Mouse (Mus musculus) bone marrow macrophage, adult 2 months (primary cell): Measurements from ENCODE around the gene Gm5767. TPM values are rescaled to one million over a fixed set of nuclear protein-coding genes. Genes with fewer than 3 reads are reported as not detected.

Experiments used
- H3K27ac ChIP-seq: 2 replicates; pipeline ENCODE4 v1.5.1; 2012; ENCODE audit warnings: low read depth, low read length; ENCODE audit not compliant: insufficient read depth
- H3K4me1 ChIP-seq: 2 replicates; pipeline ENCODE4 v1.6.1; 2012; ENCODE audit warnings: low read length; ENCODE audit not compliant: control insufficient read depth, insufficient read depth
- H3K4me3 ChIP-seq: 2 replicates; pipeline ENCODE4 v1.5.1; 2012; ENCODE audit warnings: mild to moderate bottlenecking, low read length, moderate library complexity; ENCODE audit not compliant: insufficient read depth
- CTCF ChIP-seq: IDR thresholded peaks from 2 replicates; pipeline ENCODE4 v1.5.1; 2012; ENCODE audit warnings: low read depth, mild to moderate bottlenecking, low read length, moderate library complexity
- POLR2A ChIP-seq: IDR thresholded peaks from 2 replicates; pipeline ENCODE4 v1.6.1; 2012; ENCODE audit warnings: mild to moderate bottlenecking, low read depth, low read length, borderline replicate concordance
- polyA plus RNA-seq: library from polyadenylated mRNA; stranded (reverse); fragments of >200 nt; gene quantifications from 2 replicates; pipeline ENCODE4 v1.2.4, GENCODE M21; 2012; ENCODE audit not compliant: missing spikeins, insufficient read depth, insufficient read length

The Gm5767 gene
- polyA plus RNA-seq, 1 experiment: not detected

DNA sequence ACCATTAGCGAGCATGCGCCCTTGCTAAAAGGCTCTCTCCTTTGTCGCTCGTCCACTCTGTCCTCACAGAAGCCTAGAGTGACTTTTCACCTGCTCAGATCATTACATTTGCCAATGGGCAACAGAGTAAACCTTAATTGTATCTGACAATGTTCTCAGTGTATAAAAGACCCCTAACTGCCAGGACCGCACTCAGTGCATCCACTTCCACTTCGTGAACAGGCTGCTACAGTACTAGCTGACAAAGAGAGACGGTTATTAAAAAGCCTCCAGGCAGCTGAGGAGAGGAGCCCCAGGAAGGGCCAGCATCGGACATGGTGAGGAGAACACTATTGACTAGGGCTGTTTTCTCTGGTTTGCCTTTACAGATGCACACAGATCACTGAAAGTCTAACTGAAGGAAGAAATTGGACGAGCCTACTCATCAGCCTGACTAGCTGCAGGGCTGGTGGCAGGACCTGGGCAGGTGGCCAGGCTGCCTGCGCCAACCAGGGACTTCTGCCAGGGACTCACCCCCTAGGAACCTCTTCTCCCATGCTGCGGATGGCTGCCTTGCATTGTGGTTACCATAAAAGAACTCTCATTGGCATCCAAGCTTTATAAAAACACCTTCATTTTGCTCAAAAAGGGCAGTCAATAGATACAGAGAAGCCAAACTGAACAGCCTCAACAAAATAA, 9.5 kb downstream of the Gm5767 start:
- Histone ChIP-seq H3K4me1 (peaks cover 3% of the 10 kb centered on the region; the same call in 1 of the 2 replicates), H3K27ac (no peak overlapping the region), H3K4me3 (no peak overlapping the region)
- no peak for TF ChIP-seq CTCF
- TF ChIP-seq POLR2A: no peak

DNA sequence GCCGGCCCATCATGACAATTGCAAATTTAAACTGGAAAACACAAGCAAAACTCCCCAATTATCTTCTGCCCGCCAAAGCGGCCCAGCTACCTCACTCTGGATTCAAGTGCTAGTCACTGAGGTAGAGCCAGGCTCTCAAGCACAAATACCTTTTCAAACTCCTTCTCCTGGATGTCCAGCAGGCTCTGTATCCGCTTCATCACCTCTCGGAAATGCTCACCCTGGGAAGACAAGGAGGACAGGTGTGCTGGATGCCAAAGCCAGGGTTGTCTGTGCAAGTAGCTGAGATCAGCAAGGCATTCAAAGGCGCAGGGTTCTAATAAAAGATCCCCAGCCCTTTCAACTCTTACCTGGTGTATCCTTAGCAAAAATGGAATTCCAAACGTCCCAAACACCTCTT, 10.6 kb downstream of the Gm5767 start:
- TF ChIP-seq POLR2A: no peak
- TF ChIP-seq CTCF: no peak
- H3K27ac ChIP-seq: no peak overlapping the region
- H3K4me3 ChIP-seq: no peak overlapping the region
- no peaks in the 10 kb centered on the region for H3K4me1 ChIP-seq

DNA sequence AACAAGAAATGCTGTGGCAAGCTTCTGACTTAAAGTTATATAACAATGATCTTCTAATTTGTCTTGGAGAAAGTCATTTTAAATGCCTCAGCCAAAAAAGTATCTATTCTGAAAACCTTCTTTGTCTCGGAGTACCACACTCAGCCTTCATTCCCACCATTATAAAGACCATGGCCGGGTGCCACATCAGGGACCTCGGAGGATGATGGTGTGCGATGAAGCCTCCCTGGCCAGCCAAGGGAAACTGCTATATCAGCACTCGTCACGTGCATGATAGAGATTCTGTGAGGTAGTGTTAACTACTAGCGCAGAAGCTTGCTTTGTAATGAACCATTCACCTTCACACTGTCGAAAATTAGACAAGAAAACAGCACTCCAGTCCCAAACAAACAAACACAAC, 19.0 kb downstream of the Gm5767 start:
- Histone ChIP-seq H3K4me3 (no peak overlapping the region), H3K27ac (no peak overlapping the region), H3K4me1 (no peaks in the 10 kb centered on the region)
- TF ChIP-seq CTCF (no peak), POLR2A (no peak)

DNA sequence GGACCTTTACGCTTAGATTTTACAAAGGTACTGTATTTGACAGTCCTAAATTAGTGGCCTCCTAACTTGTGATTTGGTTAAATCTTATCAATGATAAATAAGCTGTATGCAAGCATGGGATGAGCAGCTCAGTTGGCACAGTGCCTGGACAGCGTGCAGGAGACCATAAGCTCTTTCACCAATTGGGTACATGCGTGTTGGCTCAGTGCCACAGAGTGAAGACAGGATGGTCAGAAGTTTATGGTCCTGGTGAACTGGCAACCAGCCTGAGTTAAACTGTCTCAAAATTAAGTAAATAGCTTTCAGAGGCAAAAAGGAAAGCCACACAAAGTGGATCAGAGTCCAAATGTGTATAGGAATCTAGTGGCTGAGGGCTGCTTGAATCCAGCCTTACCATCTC, 20.0 kb downstream of the Gm5767 start:
- Histone ChIP-seq H3K4me1 (no peaks in the 10 kb centered on the region), H3K4me3 (no peak overlapping the region), H3K27ac (no peak overlapping the region)
- no peak for TF ChIP-seq POLR2A
- TF ChIP-seq CTCF: no peak

GRCm38 (mm10) chr16:8711998-8712397, 31.4 kb downstream of the Gm5767 start:
- no peak overlapping the region for H3K27ac ChIP-seq
- H3K4me1 ChIP-seq: no peaks in the 10 kb centered on the region
- H3K4me3 ChIP-seq: no peak overlapping the region
- TF ChIP-seq POLR2A: no peak

DNA sequence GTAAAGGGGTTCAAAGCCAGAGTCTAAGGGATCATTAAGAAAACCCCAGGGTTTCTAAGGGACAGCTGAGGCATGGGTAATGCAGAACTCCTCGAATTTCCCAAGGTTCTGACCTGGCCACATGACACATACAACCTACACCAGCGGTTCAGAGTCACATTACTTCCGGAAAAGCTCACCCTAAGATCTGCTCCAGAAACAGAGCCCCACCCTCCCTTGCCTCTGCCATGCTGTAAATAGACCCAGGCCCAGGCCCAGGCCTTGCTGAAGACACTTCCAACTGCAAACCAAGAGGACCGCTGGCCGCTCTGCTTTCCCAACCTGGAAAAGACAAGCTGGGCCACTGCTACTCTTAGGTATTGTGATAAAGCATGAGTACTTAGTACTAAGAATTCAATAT, 34.3 kb downstream of the Gm5767 start:
- no peak for TF ChIP-seq POLR2A
- TF ChIP-seq CTCF: no peak
- Histone ChIP-seq H3K4me1 (no peaks in the 10 kb centered on the region), H3K27ac (no peak overlapping the region)

DNA sequence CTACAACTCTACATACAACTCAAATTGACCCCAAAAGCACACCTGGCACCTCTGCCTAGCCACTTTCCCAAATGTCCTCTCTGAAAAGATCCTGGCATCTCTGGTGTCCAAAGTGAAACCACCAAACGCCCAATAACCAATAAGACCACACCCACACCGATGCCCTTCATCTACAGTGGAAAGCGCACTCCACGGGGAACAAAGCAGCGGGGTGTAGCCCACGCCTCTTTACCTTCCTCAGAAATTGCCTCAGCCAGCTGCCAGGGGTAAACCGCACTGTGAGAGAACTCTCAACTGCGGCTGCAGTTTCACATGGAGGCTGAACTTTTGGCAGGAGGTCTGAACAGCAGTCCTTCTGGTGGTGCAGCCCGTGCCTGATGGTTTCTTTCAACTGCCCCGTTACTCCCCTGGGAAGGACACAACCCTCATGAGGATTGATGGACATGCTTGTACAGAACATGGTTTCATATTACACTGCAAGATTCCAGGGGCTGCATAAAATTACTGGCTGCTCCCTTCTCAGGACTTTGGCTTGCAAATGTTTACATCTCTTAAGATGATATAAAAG, 35.0 kb downstream of the Gm5767 start:
- Histone ChIP-seq H3K27ac (no peak overlapping the region), H3K4me3 (no peak overlapping the region), H3K4me1 (no peaks in the 10 kb centered on the region)
- TF ChIP-seq POLR2A (no peak), CTCF (no peak)

More for the DNA sequence above, 34.3 kb downstream of the Gm5767 start:
- H3K4me3 ChIP-seq: no peak overlapping the region

DNA sequence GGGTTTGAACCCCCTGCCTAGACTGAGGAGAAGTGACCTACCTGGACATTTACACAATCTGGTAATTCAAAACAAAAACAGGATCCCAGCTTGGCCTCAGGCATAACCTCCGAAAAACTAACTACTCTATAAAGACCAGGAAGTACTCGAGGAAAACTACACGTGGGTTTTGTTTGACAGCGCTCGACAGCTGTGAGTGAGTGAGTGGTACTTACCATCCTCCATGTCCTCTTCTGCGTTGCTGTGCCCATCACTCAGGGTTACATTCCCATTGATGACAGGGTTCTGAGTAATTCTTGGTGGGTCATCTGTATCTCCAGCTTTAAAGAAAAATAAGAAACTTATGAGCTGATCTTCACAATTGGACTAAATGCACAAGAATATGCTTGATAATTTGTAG, 35.7 kb downstream of the Gm5767 start:
- Histone ChIP-seq H3K27ac (no peak overlapping the region), H3K4me3 (no peak overlapping the region), H3K4me1 (no peaks in the 10 kb centered on the region)
- TF ChIP-seq POLR2A (no peak), CTCF (no peak)

GRCm38 (mm10) chr16:8717744-8718143, 37.2 kb downstream of the Gm5767 start:
- TF ChIP-seq CTCF: no peak
- TF ChIP-seq POLR2A: no peak
- no peak overlapping the region for H3K27ac ChIP-seq
- H3K4me1 ChIP-seq: no peaks in the 10 kb centered on the region
- H3K4me3 ChIP-seq: no peak overlapping the region

DNA sequence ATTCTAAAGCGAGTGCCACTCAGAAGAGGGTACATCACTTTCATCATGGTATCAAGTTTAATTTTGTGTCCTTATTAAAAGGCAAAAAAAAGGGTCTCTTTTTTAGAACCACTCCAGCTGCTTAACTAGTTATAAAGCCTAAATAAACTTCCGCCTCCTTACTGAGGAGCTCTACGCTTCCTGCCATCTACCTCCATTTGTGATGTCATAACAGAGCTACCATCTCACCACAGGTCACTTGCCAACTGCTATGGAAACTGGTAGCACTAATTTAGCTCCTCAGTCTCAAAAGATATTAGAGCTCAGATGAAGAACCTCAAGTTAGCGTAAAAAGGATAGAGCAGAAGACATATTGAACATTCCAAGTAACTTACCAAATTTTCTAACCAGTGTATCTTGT, 39.9 kb downstream of the Gm5767 start:
- TF ChIP-seq POLR2A (no peak), CTCF (no peak)
- Histone ChIP-seq H3K4me3 (no peak overlapping the region), H3K4me1 (no peaks in the 10 kb centered on the region), H3K27ac (no peak overlapping the region)

DNA sequence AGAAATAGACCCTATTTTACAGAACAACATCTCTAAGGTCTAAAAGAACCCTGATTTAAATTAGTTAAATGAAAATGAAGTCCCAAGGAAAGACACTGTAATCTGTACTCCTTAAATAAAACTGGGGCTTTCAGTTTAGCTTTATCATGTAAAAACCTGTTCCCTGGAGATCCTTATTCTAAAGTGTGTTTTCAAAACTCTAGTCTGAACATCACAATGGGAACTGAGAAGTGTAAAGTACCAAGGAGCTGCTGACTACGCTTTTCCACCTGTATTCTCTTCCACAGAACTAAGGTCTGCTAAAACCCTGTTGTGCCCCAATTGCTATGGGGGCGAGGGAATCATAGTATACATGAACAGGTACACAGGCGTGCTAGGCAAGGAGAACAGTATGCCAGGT, 43.5 kb downstream of the Gm5767 start:
- H3K4me3 ChIP-seq: no peak overlapping the region
- TF ChIP-seq CTCF: no peak
- no peak for TF ChIP-seq POLR2A

More for the DNA sequence above, 43.5 kb downstream of the Gm5767 start:
- Histone ChIP-seq H3K27ac (no peak overlapping the region), H3K4me1 (peaks cover 11% of the 10 kb centered on the region)
